Mouse (Mus musculus): Measurements from ENCODE around the gene Slc12a4.
A peak's percentile ranks its signal among the peaks of the same experiment; 100 is the strongest.

Slc12a4 gene

GRCm38 (mm10) chr8:105930602-105931001 lies 35.3 kb downstream of the Slc12a4 start:
- DNase-seq = peak; percentile 84

GRCm38 (mm10) chr8:105925123-105925522 lies 40.8 kb downstream of the Slc12a4 start:
- DNase-seq = no peak

GRCm38 (mm10) chr8:105919390-105919789 lies 46.5 kb downstream of the Slc12a4 start:
- no peak for DNase-seq

GRCm38 (mm10) chr8:105900941-105901616 lies 64.8 kb downstream of the Slc12a4 start:
- DNase-seq = peak; percentile 12

GRCm38 (mm10) chr8:105900180-105900940 lies 65.5 kb downstream of the Slc12a4 start, which contains the start of gene Pskh1:
Pskh1 (plus strand) TSS chr8:105900441.
- peak; percentile 90 for DNase-seq

- no peak for DNase-seq
Observed at GRCm38 (mm10) chr8:105897801-105898480, 68.0 kb downstream of the Slc12a4 start.

Data from kidney, adult 9 months (tissue).